Mouse (Mus musculus) heart, adult 10 weeks (tissue): ENCODE results near the gene Mrpl28. TPM values are rescaled to one million over a fixed set of nuclear protein-coding genes. Genes with fewer than 3 reads are reported as not detected.

Source experiments
- polyA plus RNA-seq: library from polyadenylated mRNA; stranded (reverse); fragments of 350-450 nt; fragmentation: Illumina TruSeq; extraction: RNeasy Lipid Tissue Mini Kit (QIAGEN cat#74804); gene quantifications from one replicate; pipeline ENCODE4 v1.2.3, GENCODE M21; 2014; ENCODE audit warnings: low read depth, low replicate concordance

Mrpl28 gene
- 179 TPM for polyA plus RNA-seq

GRCm38 (mm10) chr17:26123267-26123684 is at the start of gene Mrpl28:
Mrpl28 (plus strand) TSS chr17:26123500.

GRCm38 (mm10) chr17:26089905-26090632 is 33.2 kb upstream of the Mrpl28 start, which contains the start of gene Decr2:
Decr2 (minus strand) TSS chr17:26090337.

GRCm38 (mm10) chr17:26095121-26095740 is 28.1 kb upstream of the Mrpl28 start, which contains the start of gene Nme4:
Nme4 (minus strand) TSS chr17:26095602.

GRCm38 (mm10) chr17:26113181-26113948 is 9.9 kb upstream of the Mrpl28 start, which contains the start of gene Tmem8:
Tmem8 (plus strand) TSS chr17:26113299.

GRCm38 (mm10) chr17:26138239-26138836 is 15.0 kb downstream of the Mrpl28 start, which contains the start of gene Axin1:
Axin1 (plus strand) TSS chr17:26138688.

Other genes starting within 250 kb of the Mrpl28 start
- gene Mettl26, start 248.4 kb upstream of the Mrpl28 start, polyA plus RNA-seq: 19.7 TPM
- not detected for gene Wfikkn1, start 242.6 kb upstream of the Mrpl28 start, polyA plus RNA-seq
- 15.4 TPM for gene Rab40c, start 203.8 kb upstream of the Mrpl28 start, polyA plus RNA-seq
- 40.5 TPM for gene Pigq, start 178.6 kb upstream of the Mrpl28 start, polyA plus RNA-seq
- gene Nhlrc4, start 178.5 kb upstream of the Mrpl28 start, polyA plus RNA-seq: not detected
- 0.34 TPM for gene A930017K11Rik, start 170.9 kb upstream of the Mrpl28 start, polyA plus RNA-seq
- 9.9 TPM for gene Capn15, start 137.7 kb upstream of the Mrpl28 start, polyA plus RNA-seq
- 28.2 TPM for gene Rab11fip3, start 53.9 kb upstream of the Mrpl28 start, polyA plus RNA-seq
- 12.0 TPM for gene Decr2, start 33.2 kb upstream of the Mrpl28 start, polyA plus RNA-seq
- gene Nme4, start 27.9 kb upstream of the Mrpl28 start, polyA plus RNA-seq: 10.3 TPM
- 6.0 TPM for gene Tmem8, start 10.2 kb upstream of the Mrpl28 start, polyA plus RNA-seq
- 15.7 TPM for gene Axin1, start 15.2 kb downstream of the Mrpl28 start, polyA plus RNA-seq
- not detected for gene Pdia2, start 75.6 kb downstream of the Mrpl28 start, polyA plus RNA-seq
- gene Rgs11, start 79.5 kb downstream of the Mrpl28 start, polyA plus RNA-seq: 0.58 TPM
- 0.52 TPM for gene Arhgdig, start 84.3 kb downstream of the Mrpl28 start, polyA plus RNA-seq
- gene Fam234a, start 120.7 kb downstream of the Mrpl28 start, polyA plus RNA-seq: 72.6 TPM
- gene Luc7l, start 129.4 kb downstream of the Mrpl28 start, polyA plus RNA-seq: 36.3 TPM